Mouse (Mus musculus) CH12.LX (cell line): Measurements from ENCODE around the gene Pdgfa.

Experiments used
- CHD1 ChIP-seq: IDR thresholded peaks from 2 replicates; pipeline ENCODE4 v1.6.1; 2012; ENCODE audit warnings: low read depth, low read length, improper control_type of control experiment, inconsistent platforms
- CTCF ChIP-seq, 2 experiments: IDR thresholded peaks in 1 of 2; conservative IDR thresholded peaks in 1 of 2; 2 replicates each; pipeline ENCODE4 v1.5.1; 2011 to 2012; ENCODE audit warnings: low read depth in 2 of 2, low read length in 2 of 2, improper control_type of control experiment in 1 of 2, inconsistent platforms in 1 of 2, mild to moderate bottlenecking in 1 of 2, moderate library complexity in 1 of 2
- E2F4 ChIP-seq: IDR thresholded peaks from 2 replicates; pipeline ENCODE4 v1.6.1; 2011; ENCODE audit warnings: low read depth, low read length, improper control_type of control experiment; ENCODE audit not compliant: insufficient replicate concordance
- ELF1 ChIP-seq: IDR thresholded peaks from 2 replicates; pipeline ENCODE4 v1.6.1; 2014; ENCODE audit warnings: low read depth, mild to moderate bottlenecking, inconsistent platforms, low read length, improper control_type of control experiment
- EP300 ChIP-seq: IDR thresholded peaks from 2 replicates; pipeline ENCODE4 v1.6.1; 2011; ENCODE audit warnings: low read length, improper control_type of control experiment
- ETS1 ChIP-seq: conservative IDR thresholded peaks from 2 replicates; pipeline ENCODE4 v1.6.1; 2012; ENCODE audit warnings: low read depth, mild to moderate bottlenecking, inconsistent platforms, low read length, improper control_type of control experiment, moderate library complexity
- MAX ChIP-seq: IDR thresholded peaks from 2 replicates; pipeline ENCODE4 v1.6.1; 2011; ENCODE audit warnings: low read length, improper control_type of control experiment
- MXI1 ChIP-seq: IDR thresholded peaks from 2 replicates; pipeline ENCODE4 v1.6.1; 2011; ENCODE audit warnings: mild to moderate bottlenecking, low read depth, low read length, improper control_type of control experiment
- POLR2A ChIP-seq: IDR thresholded peaks from 2 replicates; pipeline ENCODE4 v1.6.1; 2011; ENCODE audit warnings: low read depth, mild to moderate bottlenecking, improper control_type of control experiment, low read length
- POLR2AphosphoS2 ChIP-seq: IDR thresholded peaks from 2 replicates; pipeline ENCODE4 v1.6.1; 2011; ENCODE audit warnings: low read depth, low read length, improper control_type of control experiment
- RAD21 ChIP-seq: IDR thresholded peaks from 2 replicates; pipeline ENCODE4 v1.6.1; 2011; ENCODE audit warnings: low read depth, mild to moderate bottlenecking, low read length, improper control_type of control experiment, moderate library complexity
- RCOR1 ChIP-seq: conservative IDR thresholded peaks from 2 replicates; pipeline ENCODE4 v1.6.1; 2012; ENCODE audit warnings: low read depth, mild to moderate bottlenecking, inconsistent platforms, low read length, improper control_type of control experiment
- ZC3H11A ChIP-seq: IDR thresholded peaks from 2 replicates; pipeline ENCODE4 v1.6.1; 2012; ENCODE audit warnings: low read depth, mild to moderate bottlenecking, inconsistent platforms, low read length, improper control_type of control experiment
- ZMIZ1 ChIP-seq: IDR thresholded peaks from 2 replicates; pipeline ENCODE4 v1.6.1; 2012; ENCODE audit warnings: low read depth, mild to moderate bottlenecking, inconsistent platforms, low read length, improper control_type of control experiment

DNA sequence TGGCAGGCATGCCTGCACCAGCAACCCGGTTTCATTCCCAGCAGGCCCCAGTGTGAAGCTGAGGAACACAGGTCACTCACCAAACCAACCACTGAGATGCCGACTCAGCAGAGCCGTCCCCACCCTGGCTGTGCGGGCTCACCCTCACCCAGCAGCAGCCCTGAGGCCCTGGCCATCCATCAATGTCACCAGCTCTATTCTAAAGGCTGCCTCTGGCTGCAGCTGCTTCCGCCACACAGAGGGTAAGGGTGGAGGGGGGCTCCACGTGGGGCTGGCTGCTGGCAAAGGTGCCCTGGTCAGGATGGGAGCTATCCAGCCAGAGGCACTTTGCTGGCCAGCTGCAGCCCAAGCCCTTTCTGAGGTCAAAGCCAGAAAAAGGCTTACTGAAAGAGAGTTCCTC, 62.6 kb downstream of the Pdgfa start:
- no peak for TF ChIP-seq CTCF (conservative IDR thresholded peaks at IDR 0.05 in 1 of 2, IDR thresholded peaks at IDR 0.05 in 1 of 2; ENCODE audit: low read depth in 2 of 2, low read length in 2 of 2)
- TF ChIP-seq POLR2AphosphoS2 = no peak
- no peak for TF ChIP-seq EP300
- TF ChIP-seq ETS1 = no peak
- no peak for TF ChIP-seq POLR2A
- TF ChIP-seq ELF1 = no peak
- no peak for TF ChIP-seq E2F4
- TF ChIP-seq RCOR1 = no peak
- no peak for TF ChIP-seq MXI1
- TF ChIP-seq MAX = no peak
- no peak for TF ChIP-seq RAD21
- no peak for TF ChIP-seq CHD1
- no peak for TF ChIP-seq ZC3H11A
- TF ChIP-seq ZMIZ1 = no peak
